Mouse (Mus musculus): Measurements from ENCODE around the gene Ugt1a6b.

DNA sequence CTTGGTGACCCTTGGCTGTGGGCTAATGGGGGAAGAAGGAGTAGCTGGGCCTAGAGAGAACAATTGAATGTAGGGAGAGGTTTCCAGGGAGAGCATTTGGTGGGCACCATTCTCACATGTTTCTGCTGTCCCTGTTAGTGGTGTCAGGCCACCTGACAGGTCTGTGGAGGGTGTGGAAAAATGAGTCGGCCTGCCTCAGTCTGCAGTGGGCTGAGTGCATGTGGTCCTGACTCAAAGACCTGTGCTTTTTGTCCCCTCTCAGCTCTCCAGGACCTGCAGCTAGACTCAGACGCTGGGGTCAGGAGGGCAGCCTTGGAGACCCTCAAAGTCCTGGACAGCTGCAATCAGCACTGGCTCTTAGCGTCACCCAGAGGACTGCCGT lies 156.6 kb downstream of the Ugt1a6b start:
- no peak for TF ChIP-seq CTCF (IDR thresholded peaks at IDR 0.05)
- TF ChIP-seq POLR2A (IDR thresholded peaks at IDR 0.05; ENCODE audit: insufficient read depth, low read depth, low read length) = no peak

Data from heart, adult 2 months (tissue).